Mouse (Mus musculus) lung, embryonic 14.5 days (tissue): ENCODE results near the gene Tdrd12. TPM values are rescaled to one million over a fixed set of nuclear protein-coding genes. Genes with fewer than 3 reads are reported as not detected.
A peak's percentile ranks its signal among the peaks of the same experiment; 100 is the strongest.
"Not testable (repeated sequence)": the region's sequence is repeated elsewhere in the genome, so short reads cannot be mapped to it uniquely, and the experiment has no call there.

Source experiments
- ATAC-seq: fragments of 200-750 bp; cut with Nextera tagmentation; 2 replicates; pipeline ENCODE4 v1.8.0; 2017; ENCODE audit warnings: mild to moderate bottlenecking, moderate TSS enrichment, moderate library complexity; ENCODE audit not compliant: insufficient read depth
- DNase-seq: peaks from one replicate; pipeline ENCODE4 v3.0.0-alpha.2; 2015
- H3K27ac ChIP-seq: fragments of 300-500 bp; sonication (generic); 2 replicates; pipeline ENCODE4 v1.5.1; 2014; ENCODE audit warnings: low read depth, mild to moderate bottlenecking, moderate library complexity
- H3K27me3 ChIP-seq: fragments of 300-500 bp; sonication (generic); 2 replicates; pipeline ENCODE4 v1.6.1; 2014; ENCODE audit warnings: low read length, control low read depth; ENCODE audit not compliant: insufficient read depth
- H3K36me3 ChIP-seq: fragments of 300-500 bp; sonication (generic); 2 replicates; pipeline ENCODE4 v1.6.1; 2014; ENCODE audit warnings: control low read depth; ENCODE audit not compliant: insufficient read depth
- H3K4me1 ChIP-seq: fragments of 300-500 bp; sonication (generic); 2 replicates; pipeline ENCODE4 v1.6.1; 2014; ENCODE audit warnings: antibody characterized with exemption, control low read depth; ENCODE audit not compliant: insufficient read depth
- H3K4me2 ChIP-seq: fragments of 300-500 bp; sonication (generic); 2 replicates; pipeline ENCODE4 v1.6.1; 2014; ENCODE audit warnings: mild to moderate bottlenecking
- H3K4me3 ChIP-seq: fragments of 300-500 bp; sonication (generic); 2 replicates; pipeline ENCODE4 v1.5.1; 2014; ENCODE audit warnings: low read depth, low read length
- H3K9ac ChIP-seq: fragments of 300-500 bp; sonication (generic); 2 replicates; pipeline ENCODE4 v1.6.1; 2014
- H3K9me3 ChIP-seq: fragments of 300-500 bp; sonication (generic); 2 replicates; pipeline ENCODE4 v1.6.1; 2016; ENCODE audit warnings: low read depth, low read length, control low read depth
- CTCF ChIP-seq: IDR thresholded peaks from 2 replicates; pipeline ENCODE4 v1.5.1; 2016; ENCODE audit warnings: antibody characterized with exemption, low read depth
- WGBS: fragments of 180-500 bp; shearing (Covaris S2); extraction: QIAGEN DNeasy Blood & Tissue Kit; methylation state at CpG from one replicate; pipeline ENCODE4 v1.1.7; 2014; 5-methylcytosine and 5-hydroxymethylcytosine counted together
- polyA plus RNA-seq: library from polyadenylated mRNA; unstranded; fragments of >200 nt; fragmentation: Nextera tagmentation; extraction: Ambion mirVana; gene quantifications from 2 replicates; pipeline ENCODE4 v1.2.1, GENCODE M21; 2014

Gene Tdrd12
- polyA plus RNA-seq, 1 experiment from 2014 or later: 0.75 TPM

DNA sequence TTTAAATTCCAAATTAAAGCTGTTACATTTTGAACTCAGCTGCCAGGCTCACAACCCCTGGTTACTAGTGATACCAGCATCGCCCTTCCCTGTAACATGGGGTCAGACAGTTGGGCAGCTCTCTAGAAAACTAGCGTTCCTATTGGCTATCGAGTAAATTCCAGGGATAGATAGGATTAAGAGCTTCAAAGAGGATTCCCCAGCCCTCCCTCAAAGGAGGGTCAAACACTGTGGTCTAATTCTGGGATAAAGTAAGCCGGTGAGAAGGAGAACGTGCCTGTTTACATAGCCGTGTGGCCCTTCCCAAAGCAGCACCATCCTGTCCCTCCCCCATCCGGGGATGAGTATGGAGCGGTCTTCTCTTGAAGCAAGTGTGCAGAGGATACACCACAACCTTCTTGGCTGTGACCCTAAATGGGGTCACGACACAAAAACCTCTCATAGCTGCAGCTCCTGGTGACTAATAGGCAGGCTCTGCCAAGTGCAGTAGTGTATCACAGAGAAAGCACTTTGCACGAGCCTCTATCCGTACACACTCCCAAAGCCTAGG, 46.0 kb upstream of the Tdrd12 start:
- H3K27me3 ChIP-seq: peaks cover 22% of the 10 kb centered on the region
- H3K27ac ChIP-seq: no peak overlapping the region
- H3K9me3 ChIP-seq: no peaks in the 10 kb centered on the region
- TF ChIP-seq CTCF: no peak
- no peaks in the 10 kb centered on the region for H3K36me3 ChIP-seq
- H3K9ac ChIP-seq: no peak overlapping the region
- ATAC-seq (no peak), DNase-seq (no peak)
- H3K4me2 ChIP-seq: no peak overlapping the region; the same call in 1 of the 2 replicates
- peaks cover 9% of the 10 kb centered on the region for H3K4me1 ChIP-seq
- no peak overlapping the region for H3K4me3 ChIP-seq
- WGBS: 7% methylated on average over 11 of the region's 11 CpGs

DNA sequence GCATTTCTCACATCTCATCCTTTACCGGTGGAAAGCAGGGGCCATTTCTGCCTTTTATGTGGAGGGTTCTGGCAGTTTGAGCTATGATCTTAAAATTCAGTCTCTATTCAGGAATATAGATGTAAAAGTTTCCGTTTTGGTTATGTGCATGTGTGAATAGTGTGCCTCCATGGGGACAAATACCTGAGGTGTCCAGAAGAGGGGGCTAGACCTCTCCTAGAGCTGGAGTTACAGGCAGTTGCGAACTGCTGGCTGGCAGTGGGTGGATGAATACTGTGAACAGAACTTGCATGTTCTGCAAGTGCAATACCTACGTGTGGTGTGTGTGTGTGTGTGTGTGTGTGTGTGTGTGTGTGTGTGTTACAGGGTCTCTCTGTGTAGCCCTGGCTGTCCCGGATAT, 45.2 kb upstream of the Tdrd12 start:
- 57% methylated on average over 5 of the region's 5 CpGs for WGBS
- Histone ChIP-seq H3K27ac (no peak overlapping the region), H3K27me3 (peaks cover 22% of the 10 kb centered on the region), H3K4me3 (no peak overlapping the region), H3K36me3 (no peaks in the 10 kb centered on the region), H3K9me3 (no peaks in the 10 kb centered on the region), H3K4me1 (peaks cover 4% of the 10 kb centered on the region; the same call in 1 of the 2 replicates), H3K4me2 (no peak overlapping the region), H3K9ac (no peak overlapping the region)
- ATAC-seq (no peak), DNase-seq (peak; percentile 21)
- TF ChIP-seq CTCF: peak; percentile 31

DNA sequence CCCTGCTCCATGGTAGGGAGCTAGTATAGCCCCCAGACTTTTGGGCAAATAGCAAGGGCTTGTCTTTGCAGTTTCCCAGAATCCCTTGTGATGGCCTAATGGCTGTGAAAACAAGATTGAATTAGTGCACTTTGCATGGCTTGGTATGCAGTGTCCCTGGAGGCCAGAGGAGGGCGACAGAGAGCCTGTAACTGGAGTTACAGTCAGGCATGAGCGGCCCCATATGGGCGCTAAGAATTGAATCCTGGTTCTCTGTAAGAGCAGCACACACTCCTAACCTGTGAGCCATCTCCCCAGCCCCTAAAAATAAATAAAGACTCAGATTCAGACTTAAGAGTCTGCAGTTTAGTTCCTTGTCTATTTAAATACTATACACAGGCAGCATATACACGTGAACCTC, 42.3 kb upstream of the Tdrd12 start:
- H3K4me2 ChIP-seq: no peak overlapping the region
- H3K27ac ChIP-seq: no peak overlapping the region
- ATAC-seq: no peak
- peak; percentile 72 for TF ChIP-seq CTCF
- no peaks in the 10 kb centered on the region for H3K36me3 ChIP-seq
- H3K27me3 ChIP-seq: peaks cover 18% of the 10 kb centered on the region
- no peaks in the 10 kb centered on the region; the same call in 1 of the 2 replicates for H3K4me1 ChIP-seq
- no peak overlapping the region for H3K4me3 ChIP-seq
- H3K9me3 ChIP-seq: no peaks in the 10 kb centered on the region
- 23% methylated on average over 4 of the region's 4 CpGs for WGBS
- DNase-seq: peak; percentile 66
- no peak overlapping the region for H3K9ac ChIP-seq

DNA sequence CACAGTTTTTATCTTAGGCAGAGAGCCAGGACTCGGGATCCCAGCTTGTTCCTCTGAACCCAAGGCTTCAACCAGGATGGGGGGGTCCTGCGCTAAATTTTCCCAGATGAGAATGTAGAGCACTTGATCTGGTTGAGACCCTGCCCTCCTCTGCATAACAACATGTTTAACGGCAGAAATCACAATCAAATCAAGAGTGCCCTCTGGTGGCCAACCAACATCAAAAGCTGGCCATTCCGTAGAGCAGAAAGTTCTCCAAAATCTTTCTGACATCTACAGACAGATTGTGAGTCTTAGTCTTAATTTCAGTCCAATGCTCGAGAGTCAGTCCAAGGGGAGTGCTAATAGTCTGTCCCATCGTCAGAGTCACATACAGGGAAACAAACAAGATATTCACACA, 33.3 kb upstream of the Tdrd12 start:
- H3K36me3 ChIP-seq, DNase-seq, H3K4me3 ChIP-seq, H3K27me3 ChIP-seq, H3K4me2 ChIP-seq, ATAC-seq, H3K27ac ChIP-seq, H3K9ac ChIP-seq, H3K4me1 ChIP-seq, H3K9me3 ChIP-seq: not testable (repeated sequence)
- WGBS: 25% methylated on average over 6 of the region's 6 CpGs
- peak; percentile 47 for TF ChIP-seq CTCF

GRCm38 (mm10) chr7:35569724-35570123, 32.2 kb upstream of the Tdrd12 start:
- not testable (repeated sequence) for H3K9me3 ChIP-seq, H3K27me3 ChIP-seq, DNase-seq, H3K4me2 ChIP-seq, H3K27ac ChIP-seq, H3K4me1 ChIP-seq, H3K9ac ChIP-seq, ATAC-seq, H3K4me3 ChIP-seq, H3K36me3 ChIP-seq
- WGBS: 86% methylated on average over 4 of the region's 4 CpGs

GRCm38 (mm10) chr7:35565965-35566364, 28.4 kb upstream of the Tdrd12 start:
- H3K4me3 ChIP-seq, H3K9me3 ChIP-seq, H3K4me1 ChIP-seq, ATAC-seq, H3K4me2 ChIP-seq, H3K9ac ChIP-seq, H3K27ac ChIP-seq, H3K27me3 ChIP-seq, DNase-seq, H3K36me3 ChIP-seq: not testable (repeated sequence)
- WGBS: 65% methylated on average over 13 of the region's 13 CpGs

- ATAC-seq, DNase-seq, H3K27me3 ChIP-seq, H3K4me3 ChIP-seq, H3K9ac ChIP-seq, H3K27ac ChIP-seq, H3K36me3 ChIP-seq, H3K4me2 ChIP-seq, H3K9me3 ChIP-seq, H3K4me1 ChIP-seq: not testable (repeated sequence)
- WGBS: 74% methylated on average over 10 of the region's 10 CpGs
These were observed 27.3 kb upstream of the Tdrd12 start for GRCm38 (mm10) chr7:35564872-35565271.
